Mouse (Mus musculus) thymus, adult 2 months (tissue): Measurements from ENCODE around the gene Txk. TPM values are rescaled to one million over a fixed set of nuclear protein-coding genes. Genes with fewer than 3 reads are reported as not detected.

Experiments used
- DNase-seq: peaks from one replicate; pipeline ENCODE4 v3.0.0; 2021
- H3K27ac ChIP-seq: fragments of 200-500 bp; 2 replicates; pipeline ENCODE4 v1.5.1; 2012; ENCODE audit warnings: low read length, control low read depth; ENCODE audit not compliant: control insufficient read depth, insufficient read depth
- H3K27me3 ChIP-seq: fragments of 200-500 bp; 2 replicates; pipeline ENCODE4 v1.6.1; 2012; ENCODE audit warnings: mild to moderate bottlenecking, low read length, moderate library complexity, mixed read lengths; ENCODE audit not compliant: control insufficient read depth, insufficient read depth
- H3K36me3 ChIP-seq: fragments of 200-500 bp; 2 replicates; pipeline ENCODE4 v1.6.1; 2012; ENCODE audit warnings: mild to moderate bottlenecking, low read length, moderate library complexity; ENCODE audit not compliant: control insufficient read depth, insufficient read depth
- H3K4me1 ChIP-seq: fragments of 200-500 bp; replicated peaks from 2 replicates; pipeline ENCODE4 v1.6.1; 2012; ENCODE audit warnings: low read length; ENCODE audit not compliant: control insufficient read depth, insufficient read depth
- H3K4me3 ChIP-seq: fragments of 200-500 bp; 2 replicates; pipeline ENCODE4 v1.5.1; 2012; ENCODE audit warnings: mild to moderate bottlenecking, low read length, control low read depth, moderate library complexity; ENCODE audit not compliant: control insufficient read depth, insufficient read depth
- CTCF ChIP-seq: fragments of 200-500 bp; IDR thresholded peaks from 2 replicates; pipeline ENCODE4 v1.5.1; 2012; ENCODE audit warnings: mild to moderate bottlenecking, control low read depth, low read length, moderate library complexity, borderline replicate concordance; ENCODE audit not compliant: control insufficient read depth, poor library complexity, insufficient read depth; ENCODE audit errors: extremely low read depth
- POLR2A ChIP-seq: fragments of 200-500 bp; IDR thresholded peaks from 2 replicates; pipeline ENCODE4 v1.6.1; 2012; ENCODE audit warnings: mild to moderate bottlenecking, low read length, control low read depth, moderate library complexity; ENCODE audit not compliant: control insufficient read depth, poor library complexity, insufficient read depth; ENCODE audit errors: extremely low read depth
- WGBS: fragments of 180-500 bp; shearing (Covaris S2); methylation state at CpG from one replicate; pipeline ENCODE4 v1.1.7; 2018; 5-methylcytosine and 5-hydroxymethylcytosine counted together
- polyA plus RNA-seq: library from polyadenylated mRNA; depleted of rRNA; stranded (reverse); fragments of >200 nt; gene quantifications from 2 replicates; pipeline ENCODE4 v1.2.3, GENCODE M21; 2012

Txk gene
- polyA plus RNA-seq, 1 experiment, result 22.8 TPM

DNA sequence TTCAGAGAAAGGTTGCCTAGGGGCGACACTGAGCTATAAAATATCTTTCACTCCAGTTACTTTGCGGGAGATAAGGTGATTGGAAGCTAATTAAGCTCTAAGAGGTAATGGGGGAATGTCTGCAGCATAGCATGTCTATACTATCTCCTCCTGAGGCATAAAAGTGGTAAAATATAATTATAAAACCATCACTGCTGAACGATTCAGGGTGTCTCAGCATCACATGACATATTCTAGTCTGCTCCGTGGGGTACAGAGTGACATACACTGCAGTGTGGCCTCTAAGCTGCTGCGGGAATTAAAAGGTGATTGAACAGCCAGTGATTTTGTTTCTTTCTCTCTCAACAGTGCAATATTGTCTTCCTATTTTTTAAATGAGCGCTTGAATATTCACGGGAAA, 86.1 kb downstream of the Txk start:
- 91% methylated on average over 7 of the region's 7 CpGs for WGBS
- Histone ChIP-seq H3K4me1 (no peaks in the 10 kb centered on the region), H3K27ac (no peak overlapping the region), H3K27me3 (no peaks in the 10 kb centered on the region), H3K4me3 (no peak overlapping the region), H3K36me3 (0 out of 2 replicates have a peak, but pooled peaks cover 3% of the 10 kb centered on the region)
- DNase-seq, result no peak
- TF ChIP-seq POLR2A (no peak), CTCF (no peak)

DNA sequence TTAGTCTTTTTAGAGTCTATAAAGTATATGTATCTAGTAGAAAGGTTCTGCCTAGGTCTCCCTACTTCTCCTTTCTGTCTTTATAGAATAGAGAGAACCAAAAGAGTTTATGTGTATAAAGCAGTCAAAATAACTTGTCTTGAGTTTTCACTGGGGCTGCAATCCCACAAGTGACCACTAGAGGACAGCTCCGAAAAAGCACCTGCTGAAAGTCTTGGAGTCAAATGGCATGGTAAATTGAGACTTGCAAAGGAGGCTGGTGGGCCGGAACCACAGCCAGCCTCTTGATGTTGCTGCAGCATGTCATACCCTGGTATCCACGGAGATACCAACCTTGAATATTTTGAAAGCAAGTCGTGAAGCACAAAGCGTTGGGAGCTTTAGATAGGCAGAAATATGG, 87.3 kb downstream of the Txk start:
- TF ChIP-seq CTCF (peak; percentile 53; the same call in 1 of the 2 replicates), POLR2A (no peak)

DNA sequence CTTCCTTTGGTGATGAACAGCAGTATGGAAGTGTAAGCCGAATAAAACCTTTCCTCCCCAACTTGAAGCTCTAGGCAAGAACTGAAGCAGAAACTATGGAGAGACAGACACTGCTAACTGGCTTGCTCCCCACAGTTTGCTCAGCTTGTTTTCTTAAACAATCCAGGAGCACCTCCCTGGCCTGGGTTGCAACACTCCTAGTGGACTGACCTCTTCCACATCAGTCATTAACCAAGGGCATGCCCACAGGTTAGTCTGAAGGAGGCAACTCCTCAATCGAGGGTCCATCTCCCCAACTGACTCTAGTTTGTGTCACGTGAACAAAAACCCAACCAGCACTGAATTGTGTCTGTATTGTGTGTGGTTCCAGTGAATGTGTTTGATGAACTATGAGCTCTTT, 87.7 kb downstream of the Txk start:
- no peak overlapping the region for H3K4me3 ChIP-seq
- TF ChIP-seq POLR2A (no peak), CTCF (no peak)
- H3K27ac ChIP-seq, result no peak overlapping the region
- no peaks in the 10 kb centered on the region for H3K4me1 ChIP-seq
- no peaks in the 10 kb centered on the region for H3K27me3 ChIP-seq
- WGBS, result 72% methylated on average over 3 of the region's 3 CpGs
- H3K36me3 ChIP-seq, result 0 out of 2 replicates have a peak, but pooled peaks cover 3% of the 10 kb centered on the region
- DNase-seq, result no peak

More for the DNA sequence above, 87.3 kb downstream of the Txk start:
- H3K4me3 ChIP-seq, result no peak overlapping the region
- no peaks in the 10 kb centered on the region for H3K27me3 ChIP-seq
- H3K4me1 ChIP-seq, result no peaks in the 10 kb centered on the region
- WGBS, result 38% methylated on average over 5 of the region's 5 CpGs
- peak; percentile 73 for DNase-seq
- 0 out of 2 replicates have a peak, but pooled peaks cover 3% of the 10 kb centered on the region for H3K36me3 ChIP-seq
- no peak overlapping the region for H3K27ac ChIP-seq

DNA sequence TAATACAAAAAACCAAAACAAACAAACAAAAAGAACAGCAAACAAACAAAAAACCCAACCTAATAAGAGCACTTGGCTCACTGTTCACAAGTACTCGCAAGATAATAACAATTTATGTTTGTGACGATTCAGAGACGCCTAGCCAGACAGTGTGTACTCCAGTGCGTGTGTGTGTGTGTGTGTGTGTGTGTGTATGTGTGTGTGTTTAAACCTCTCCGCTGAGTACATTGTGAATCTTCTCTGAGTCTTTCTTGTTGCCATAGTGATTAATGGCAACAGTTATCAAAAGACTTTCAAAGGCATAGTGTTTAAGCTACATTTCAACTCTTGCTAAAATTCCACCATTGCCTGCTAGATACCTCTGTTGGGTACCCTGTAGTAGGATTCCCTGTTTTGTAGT, 88.5 kb downstream of the Txk start:
- Histone ChIP-seq H3K4me3 (no peak overlapping the region), H3K4me1 (no peaks in the 10 kb centered on the region), H3K27ac (no peak overlapping the region), H3K36me3 (0 out of 2 replicates have a peak, but pooled peaks cover 3% of the 10 kb centered on the region), H3K27me3 (no peaks in the 10 kb centered on the region)
- DNase-seq, result no peak
- 96% methylated on average over 5 of the region's 5 CpGs for WGBS
- TF ChIP-seq POLR2A, result no peak
- TF ChIP-seq CTCF, result no peak

DNA sequence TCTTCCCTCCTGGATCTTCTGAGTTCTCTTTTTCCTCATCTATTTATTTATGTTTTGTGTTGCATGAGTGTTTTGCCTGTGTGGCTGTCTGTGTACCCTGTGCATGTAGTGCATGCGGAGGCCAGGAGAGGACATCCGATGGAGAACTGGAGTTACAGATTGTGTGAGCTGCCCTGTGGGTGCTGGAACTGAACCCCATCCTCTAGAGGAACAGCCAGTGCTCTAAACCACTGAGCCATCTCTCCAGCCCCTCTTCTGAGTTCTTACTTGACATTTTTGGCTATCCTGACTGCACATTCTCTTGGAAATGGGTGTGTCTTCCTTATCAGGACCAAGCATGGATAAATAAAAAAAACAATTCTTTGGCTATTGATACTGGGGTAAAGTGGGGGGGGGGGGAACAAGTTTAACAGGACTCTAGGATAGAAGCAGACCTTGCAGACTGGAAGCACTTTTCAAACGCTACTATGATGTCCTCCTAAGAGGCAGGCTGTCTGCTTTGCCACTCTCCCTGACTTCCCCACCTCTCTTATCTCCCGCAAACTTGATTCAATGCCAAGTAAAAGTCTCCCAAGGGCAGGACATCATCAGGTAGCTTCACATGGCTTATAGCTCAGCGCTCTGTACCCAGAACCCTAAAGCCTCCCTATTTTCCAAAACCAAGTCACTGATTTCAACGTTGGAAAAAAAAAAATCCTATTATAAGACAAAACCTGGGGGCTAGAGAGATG, 91.4 kb downstream of the Txk start:
- WGBS, result 92% methylated on average over 6 of the region's 6 CpGs
- H3K27ac ChIP-seq, result no peak overlapping the region
- no peak for DNase-seq
- H3K36me3 ChIP-seq, result no peaks in the 10 kb centered on the region
- TF ChIP-seq CTCF (no peak), POLR2A (no peak)
- H3K27me3 ChIP-seq, result no peaks in the 10 kb centered on the region
- H3K4me1 ChIP-seq, result peaks cover 10% of the 10 kb centered on the region
- H3K4me3 ChIP-seq, result no peak overlapping the region

DNA sequence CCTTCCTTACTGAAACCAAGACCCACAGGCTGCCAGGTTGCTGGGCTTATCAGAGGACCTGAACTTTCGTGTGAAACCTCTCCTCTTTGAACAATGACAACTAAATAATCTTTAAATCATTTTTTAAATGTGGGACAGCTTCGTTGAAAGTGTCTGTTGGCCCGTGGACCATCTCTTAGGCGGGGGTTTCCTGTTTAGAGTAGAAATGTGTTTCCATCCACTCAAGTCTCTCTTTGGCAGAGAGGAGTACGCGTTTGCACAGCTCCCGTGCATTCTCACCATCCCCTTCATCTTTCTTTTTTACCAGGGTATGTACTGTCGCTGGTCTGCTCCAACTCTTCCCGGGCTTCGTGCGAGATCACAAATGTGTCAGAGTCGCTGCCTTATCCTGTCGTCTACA, 94.2 kb downstream of the Txk start:
- DNase-seq, result no peak
- Histone ChIP-seq H3K27me3 (no peaks in the 10 kb centered on the region), H3K36me3 (no peaks in the 10 kb centered on the region), H3K27ac (no peak overlapping the region), H3K4me3 (no peak overlapping the region), H3K4me1 (peaks cover 10% of the 10 kb centered on the region)
- TF ChIP-seq POLR2A (no peak), CTCF (no peak)
- WGBS, result 71% methylated on average over 13 of the region's 13 CpGs
